Mouse (Mus musculus) monocyte, adult 5-6 weeks (primary cell): ENCODE results near the gene Setd1a. TPM values are rescaled to one million over a fixed set of nuclear protein-coding genes. Genes with fewer than 3 reads are reported as not detected.
A peak's percentile ranks its signal among the peaks of the same experiment; 100 is the strongest.
"Not testable (repeated sequence)": the region's sequence is repeated elsewhere in the genome, so short reads cannot be mapped to it uniquely, and the experiment has no call there.

Source experiments
- ATAC-seq: fragments of 153-309, 156-312 bp; replicated peaks from 2 replicates; pipeline ENCODE4 v1.8.0; 2017; ENCODE audit warnings: mild to moderate bottlenecking; ENCODE audit not compliant: low TSS enrichment, insufficient number of reproducible peaks, severe bottlenecking, poor library complexity, low FRiP score
- total RNA-seq: library from RNA; stranded (forward); fragments of 200-1000, 200-491, 200-594 nt; gene quantifications from 3 replicates; pipeline ENCODE4 v1.2.3, GENCODE M21; 2017

Gene Setd1a
- total RNA-seq, 1 experiment from 2014 or later = 7.7 TPM

DNA sequence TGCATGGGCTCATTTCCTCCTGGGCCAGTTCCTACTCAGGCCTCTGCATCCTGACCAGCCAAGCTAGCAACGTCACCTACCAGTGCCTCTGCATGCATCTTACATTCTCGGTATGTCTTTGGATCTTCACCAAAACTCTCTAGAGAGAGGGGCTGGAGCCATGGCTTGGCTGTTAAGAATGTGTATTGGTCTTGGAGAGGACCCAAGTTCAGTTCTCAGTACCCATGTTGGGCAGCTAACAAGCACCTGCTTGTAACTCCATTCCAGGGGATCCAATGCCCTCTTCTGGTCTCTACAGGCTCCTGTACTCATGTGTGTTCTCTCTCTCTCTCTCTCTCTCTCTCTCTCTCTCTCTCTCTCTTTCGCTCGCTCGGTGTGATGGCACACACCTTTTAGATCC is 41.3 kb downstream of the Setd1a start:
- no peak for ATAC-seq

DNA sequence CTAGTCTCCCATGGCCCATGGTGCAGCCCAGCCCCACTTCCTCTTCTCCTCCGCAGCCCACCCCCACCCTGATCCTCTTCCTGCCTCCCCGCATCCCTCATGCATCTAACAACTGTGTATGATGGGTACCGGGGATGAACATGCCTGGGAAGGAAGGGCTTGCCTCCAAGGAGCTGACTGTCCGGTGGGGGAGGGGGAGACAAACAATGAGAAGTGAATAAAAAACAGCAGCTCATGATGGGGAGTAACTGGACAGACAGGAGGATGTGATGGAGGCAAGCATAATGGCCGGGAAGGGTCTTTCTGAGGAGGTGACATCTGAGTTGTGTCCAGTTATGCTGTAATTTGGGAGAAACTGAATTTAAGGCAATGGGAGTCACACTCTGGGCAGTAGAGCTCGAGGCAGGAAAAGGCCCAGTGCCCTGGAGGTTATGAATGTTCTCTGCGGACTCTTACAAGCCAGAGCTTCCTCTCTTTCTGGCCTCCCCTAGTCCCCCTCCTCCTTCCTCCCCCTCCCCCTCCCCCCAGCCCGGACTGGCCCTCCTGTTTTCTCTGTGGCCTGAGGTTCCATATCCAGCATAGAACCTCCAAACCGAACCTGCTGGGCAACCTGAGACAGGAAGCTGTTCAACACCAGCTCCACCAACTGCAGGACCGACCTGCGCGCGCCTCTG is 44.5 kb downstream of the Setd1a start:
- no peak for ATAC-seq

DNA sequence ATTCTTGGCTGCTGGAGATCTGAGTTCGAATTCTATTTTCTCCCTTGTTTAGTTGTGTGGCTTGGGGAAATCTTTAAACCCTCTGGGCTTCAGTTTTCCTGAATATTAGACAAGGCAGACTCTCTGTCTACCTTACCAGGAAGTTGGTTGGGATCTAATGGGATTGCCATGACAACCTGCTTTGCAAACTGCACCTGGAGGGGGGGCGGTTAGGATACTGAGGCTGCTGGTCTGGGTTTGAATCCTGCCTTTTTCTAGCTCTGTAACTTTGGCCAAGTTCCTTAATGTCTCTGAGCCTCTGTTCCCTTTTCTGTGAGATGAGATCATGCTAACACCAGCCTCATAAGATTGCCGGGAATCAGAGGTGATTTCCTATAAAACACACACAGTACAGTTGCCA is 46.0 kb downstream of the Setd1a start:
- ATAC-seq = no peak

DNA sequence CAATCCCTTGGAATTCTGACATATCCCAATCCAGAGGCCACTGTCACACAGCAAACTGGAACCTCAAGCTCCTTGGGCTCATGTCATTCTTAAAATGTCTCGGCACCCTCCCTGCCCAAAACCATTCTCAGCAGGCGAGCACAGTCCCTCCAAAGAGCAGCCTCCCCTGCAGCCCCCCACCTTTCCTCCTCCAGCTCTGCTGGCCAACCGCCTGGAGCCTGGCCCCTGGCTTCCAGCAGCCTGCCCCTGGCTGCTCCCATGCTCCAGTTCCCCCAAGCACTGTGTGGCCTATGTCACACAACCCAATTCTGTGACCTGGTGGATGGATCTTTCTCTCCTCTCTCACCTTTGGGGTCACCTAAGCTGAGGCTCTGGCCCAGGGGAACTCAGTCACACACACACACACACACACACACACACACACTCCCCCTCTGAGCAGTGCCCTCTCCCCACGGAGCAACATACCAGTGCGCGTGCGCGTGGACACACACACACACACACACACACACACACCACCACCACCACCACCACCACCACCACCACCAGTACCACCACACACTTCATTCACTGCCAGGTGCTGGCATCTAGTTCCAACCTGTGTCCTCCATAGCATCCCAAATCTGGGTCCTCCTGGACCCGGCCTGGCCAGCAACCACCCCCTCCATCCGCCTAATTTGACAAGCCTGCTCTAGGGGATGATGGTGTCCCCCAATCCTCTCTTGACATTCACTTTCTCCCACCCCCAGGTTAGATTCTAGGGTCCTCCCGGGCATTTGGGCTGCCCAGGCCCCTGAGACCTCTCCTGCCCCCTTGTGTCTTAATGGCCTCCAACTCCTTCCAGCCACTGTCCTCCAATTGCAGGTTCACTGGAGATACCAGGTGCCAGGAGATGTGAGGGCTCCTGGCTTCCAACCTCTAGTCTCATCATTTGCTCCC is 47.0 kb downstream of the Setd1a start:
- no peak for ATAC-seq

DNA sequence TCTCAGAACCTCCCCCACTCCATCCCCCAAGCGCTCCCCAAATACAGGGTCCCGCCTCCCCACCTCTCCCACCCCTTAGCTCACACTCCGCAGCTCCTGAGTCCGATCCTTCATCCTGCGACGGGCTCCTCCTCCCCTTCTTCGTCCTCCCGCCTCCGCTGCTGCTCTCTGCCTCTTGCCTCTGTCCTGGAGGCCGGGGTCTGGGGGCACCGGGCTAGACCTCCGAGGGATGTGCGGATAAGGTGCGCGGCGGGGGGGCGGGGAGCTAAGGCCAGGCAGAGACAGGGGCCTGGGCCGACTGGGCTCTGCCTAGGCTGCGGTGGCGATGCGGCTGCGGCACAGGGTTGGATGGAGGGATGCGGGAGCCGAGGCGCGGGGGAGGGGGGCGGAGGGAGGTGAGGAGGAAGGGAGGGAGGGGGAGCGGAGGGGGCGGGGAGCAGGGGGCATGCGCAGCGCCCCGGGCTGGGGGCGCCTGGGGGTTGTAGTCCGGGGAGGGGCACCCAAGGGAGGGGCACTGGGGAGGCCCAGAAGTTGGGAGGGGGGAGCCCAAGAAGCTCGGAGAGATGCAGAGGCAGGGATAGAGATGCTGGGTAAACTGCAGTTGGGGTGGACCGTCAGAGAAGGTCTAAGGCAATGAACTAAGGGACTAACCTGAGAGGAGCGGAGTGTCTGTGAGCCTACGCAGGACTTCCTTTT is 47.9 kb downstream of the Setd1a start, which contains the start of the genes Stx4a and Stx1b:
Gene Stx4a (plus strand): TSS at position 119 of the 696 bp plus-strand sequence.
Gene Stx1b (minus strand): TSS at position 374 of the 696 bp plus-strand sequence.
- ATAC-seq = no peak

DNA sequence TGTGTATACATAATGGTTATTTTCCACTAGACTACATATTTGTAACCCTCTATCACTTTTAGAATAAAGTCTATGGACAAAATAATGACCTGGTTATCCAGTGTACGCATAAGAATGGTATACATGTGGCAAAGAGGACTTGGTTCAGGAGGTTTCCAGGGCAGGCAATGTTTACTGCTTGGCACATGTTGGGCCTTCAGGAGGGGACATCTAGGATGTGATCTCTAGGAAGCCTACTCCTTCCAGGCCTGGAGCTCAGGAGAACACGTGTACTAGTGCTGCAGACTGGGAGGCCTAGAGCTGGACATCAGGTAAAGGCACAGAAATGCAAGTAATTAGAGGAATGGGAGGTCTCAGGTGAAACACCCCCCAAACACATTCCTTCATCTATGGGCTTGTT is 59.1 kb downstream of the Setd1a start:
- no peak for ATAC-seq

DNA sequence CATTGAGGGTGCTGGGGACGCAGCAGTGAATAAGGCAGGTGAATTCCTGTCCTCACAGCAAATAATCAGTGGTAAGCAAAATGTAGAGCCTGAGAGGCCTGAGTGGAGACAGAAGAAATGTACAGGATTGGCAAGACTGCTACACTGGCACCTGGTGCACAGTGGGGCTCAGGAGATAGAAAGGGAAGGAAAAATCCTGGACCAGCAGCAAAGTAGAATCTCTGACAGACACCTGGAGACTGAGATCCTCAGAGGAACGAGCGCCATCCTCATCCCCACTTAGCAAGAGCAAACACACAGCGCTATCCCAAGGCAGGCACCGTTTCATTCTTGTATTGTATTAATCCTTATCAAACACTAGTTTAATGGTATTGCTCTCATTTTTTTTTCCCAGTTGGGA is 61.0 kb downstream of the Setd1a start:
- no peak for ATAC-seq

DNA sequence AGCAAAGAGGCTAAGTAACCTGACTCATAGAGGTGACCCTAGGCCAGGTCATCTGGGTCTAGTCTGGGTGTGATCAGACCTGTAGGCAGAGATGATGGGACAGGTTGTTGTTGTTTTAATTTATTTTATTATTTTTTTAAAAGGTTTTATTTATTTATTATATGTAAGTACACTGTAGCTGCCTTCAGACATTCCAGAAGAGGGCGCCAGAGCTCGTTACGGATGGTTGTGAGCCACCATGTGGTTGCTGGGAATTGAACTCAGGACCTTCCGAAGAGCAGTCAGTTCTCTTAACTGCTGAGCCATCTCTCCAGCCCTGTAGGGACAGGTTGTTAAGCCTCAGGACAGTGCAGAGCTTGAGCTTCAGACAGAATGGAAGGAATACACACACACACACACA is 61.4 kb downstream of the Setd1a start:
- not testable (repeated sequence) for ATAC-seq

DNA sequence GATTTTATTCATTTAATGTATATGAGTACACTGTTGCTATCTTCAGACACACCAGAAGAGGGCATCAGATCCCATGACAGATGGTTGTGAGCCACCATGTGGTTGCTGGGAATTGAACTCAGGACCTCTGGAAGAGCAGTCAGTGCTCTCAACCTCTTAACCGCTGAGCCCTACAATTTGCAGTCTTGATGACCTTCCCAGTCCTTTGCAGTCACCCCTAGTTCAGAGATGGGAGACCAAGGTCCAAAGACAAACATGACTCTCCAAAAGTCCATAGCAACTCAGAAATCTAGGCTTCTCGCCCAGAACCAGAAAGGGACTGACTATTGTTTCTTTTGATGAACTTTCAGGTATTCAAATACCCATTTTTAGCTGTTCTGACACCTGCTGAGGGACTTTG is 63.6 kb downstream of the Setd1a start:
- not testable (repeated sequence) for ATAC-seq

DNA sequence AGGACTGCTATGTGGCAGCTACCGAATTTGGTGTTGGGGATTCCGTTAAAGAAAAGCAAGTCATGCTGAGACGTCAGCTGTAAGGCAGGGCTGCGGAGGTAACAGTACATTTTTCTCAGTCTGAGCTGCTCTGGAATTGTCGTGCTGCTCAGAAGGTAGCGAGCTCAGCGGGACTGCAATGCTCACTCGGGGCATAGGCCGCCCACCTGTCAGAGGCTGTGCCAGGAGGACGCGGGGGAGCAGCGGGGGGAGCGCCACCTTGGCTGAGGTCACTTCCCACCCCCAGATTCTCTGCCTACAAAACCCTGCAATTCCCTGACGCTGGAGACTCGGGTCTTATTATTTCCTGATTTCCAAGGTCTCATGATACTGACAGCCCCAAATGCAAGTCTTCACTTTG is 64.4 kb downstream of the Setd1a start:
- peak; percentile 14; the same call in 1 of the 2 replicates for ATAC-seq

DNA sequence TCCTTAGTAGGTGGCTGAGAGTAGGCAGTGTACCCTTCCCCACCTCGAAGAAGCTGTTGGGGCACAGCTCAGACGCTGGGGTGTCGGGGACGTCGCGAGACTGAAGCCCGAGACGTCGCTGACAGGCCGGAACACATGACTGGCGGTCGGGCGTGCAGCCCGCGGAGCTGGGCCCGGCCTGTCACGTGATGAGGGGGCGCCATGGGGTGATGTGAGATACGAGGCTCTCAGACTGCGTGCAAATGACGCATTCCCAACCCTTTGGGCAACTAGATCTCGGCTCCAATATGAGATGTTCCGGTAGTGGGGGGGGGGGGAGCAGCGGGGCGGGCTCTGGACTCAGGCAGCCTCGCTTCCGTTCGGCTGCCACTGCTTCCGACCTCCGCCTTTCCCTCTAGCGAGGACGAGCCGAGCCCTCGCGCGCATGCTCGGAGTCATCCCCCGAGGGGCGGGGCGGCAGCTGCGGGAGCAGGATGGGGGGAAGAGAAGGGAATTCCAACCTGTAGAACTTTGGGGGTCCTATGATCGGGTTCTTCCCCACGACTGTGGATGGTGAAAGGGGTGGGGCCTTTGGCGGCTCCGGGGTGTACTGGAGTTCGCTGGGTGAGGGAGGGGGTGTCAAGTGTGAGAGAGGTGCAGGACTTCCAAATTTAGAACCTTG is 65.0 kb downstream of the Setd1a start:
- peak; percentile 80 for ATAC-seq

DNA sequence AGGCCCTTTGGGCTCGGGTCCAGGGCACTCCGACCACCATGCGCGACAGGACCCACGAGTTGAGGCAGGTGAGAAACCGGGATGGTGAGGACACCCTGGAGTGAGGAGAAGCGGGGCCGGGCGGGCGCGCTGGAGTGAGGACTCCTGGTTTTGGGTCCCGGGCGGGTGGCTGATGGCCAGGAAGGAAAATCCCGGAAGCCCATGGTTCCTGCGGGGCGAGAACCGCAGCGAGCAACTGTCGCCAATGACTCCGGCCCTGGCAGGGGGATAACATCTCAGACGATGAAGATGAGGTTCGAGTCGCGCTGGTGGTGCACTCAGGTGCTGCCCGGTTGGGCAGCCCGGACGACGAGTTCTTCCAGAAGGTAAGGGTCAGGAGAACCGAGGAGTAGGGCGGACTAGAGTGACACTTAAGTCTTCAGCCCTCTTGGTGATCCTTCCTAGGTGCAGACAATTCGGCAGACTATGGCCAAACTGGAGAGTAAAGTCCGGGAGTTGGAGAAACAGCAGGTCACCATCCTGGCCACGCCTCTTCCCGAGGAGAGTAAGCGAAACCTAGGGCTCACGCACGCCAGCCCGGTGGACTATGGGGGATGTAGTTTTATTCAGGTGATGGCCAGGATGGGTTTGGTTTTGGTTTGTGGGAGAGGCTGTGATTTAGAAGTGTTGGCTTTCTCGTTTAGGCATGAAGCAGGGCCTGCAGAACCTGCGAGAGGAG is 65.7 kb downstream of the Setd1a start:
- ATAC-seq = peak; percentile 83

Other genes with a start within 250 kb of the Setd1a start
- 4.3 to 14.7 TPM (median 5.7 TPM) in 3 replicates for gene Tmem265, start 215.3 kb upstream of the Setd1a start, total RNA-seq
- gene Phkg2, start 203.3 kb upstream of the Setd1a start, total RNA-seq = 58.5 to 75.1 TPM (median 73.4 TPM) in 3 replicates
- gene Ccdc189, start 188.1 kb upstream of the Setd1a start, total RNA-seq = 1.1 to 2.8 TPM (median 2.6 TPM) in 3 replicates
- 67.4 to 77.5 TPM (median 69.4 TPM) in 3 replicates for gene Rnf40, start 187.9 kb upstream of the Setd1a start, total RNA-seq
- gene Zfp629, start 160.9 kb upstream of the Setd1a start, total RNA-seq = 1.7 to 7.4 TPM (median 2.3 TPM) in 3 replicates
- 22.5 to 27.9 TPM (median 23.5 TPM) in 3 replicates for gene Bcl7c, start 67.7 kb upstream of the Setd1a start, total RNA-seq
- not detected in 3 replicates for gene Ctf1, start 63.9 kb upstream of the Setd1a start, total RNA-seq
- 0.64 to 0.76 TPM in 2 of 3 replicates, not detected in the other for gene Ctf2, start 44.5 kb upstream of the Setd1a start, total RNA-seq
- gene Fbxl19, start 32.1 kb upstream of the Setd1a start, total RNA-seq = 2.1 to 8.5 TPM (median 3.1 TPM) in 3 replicates
- 31.9 to 44.5 TPM (median 35.2 TPM) in 3 replicates for gene Orai3, start 6.9 kb upstream of the Setd1a start, total RNA-seq
- gene Gm49388, start 8.9 kb downstream of the Setd1a start, total RNA-seq = 0.87 to 3.2 TPM (median 2.2 TPM) in 3 replicates
- 8.6 to 11.1 TPM (median 9.4 TPM) in 3 replicates for gene Hsd3b7, start 23.9 kb downstream of the Setd1a start, total RNA-seq
- gene Stx4a, start 47.6 kb downstream of the Setd1a start, total RNA-seq = 98.1 to 120 TPM (median 102 TPM) in 3 replicates
- 0.11 TPM in 1 of 3 replicates, not detected in the others for gene Stx1b, start 47.9 kb downstream of the Setd1a start, total RNA-seq
- gene Zfp646, start 99.6 kb downstream of the Setd1a start, total RNA-seq = 49.9 to 74.6 TPM (median 50.8 TPM) in 3 replicates
- gene Zfp668, start 100.2 kb downstream of the Setd1a start, total RNA-seq = 1.6 to 7.1 TPM (median 6.4 TPM) in 3 replicates
- 0.75 TPM in 1 of 3 replicates, not detected in the others for gene Prss53, start 114.3 kb downstream of the Setd1a start, total RNA-seq
- gene Gm21974, start 118.8 kb downstream of the Setd1a start, total RNA-seq = not detected in 3 replicates
- gene Vkorc1, start 118.9 kb downstream of the Setd1a start, total RNA-seq = 1.4 to 3.6 TPM (median 2.3 TPM) in 3 replicates
- 10.0 to 27.5 TPM (median 12.5 TPM) in 3 replicates for gene Bckdk, start 127.4 kb downstream of the Setd1a start, total RNA-seq
- 48.9 to 58.0 TPM (median 55.2 TPM) in 3 replicates for gene Kat8, start 135.8 kb downstream of the Setd1a start, total RNA-seq
- not detected in 3 replicates for gene Prss8, start 153.4 kb downstream of the Setd1a start, total RNA-seq
- 1.1 TPM in 2 of 3 replicates, not detected in the other for gene Prss36, start 170.1 kb downstream of the Setd1a start, total RNA-seq
- gene Fus, start 190.8 kb downstream of the Setd1a start, total RNA-seq = 85.2 to 172 TPM (median 110 TPM) in 3 replicates
- gene Pycard, start 217.2 kb downstream of the Setd1a start, total RNA-seq = 65.7 to 90.8 TPM (median 79.5 TPM) in 3 replicates
- 0.68 TPM in 1 of 3 replicates, not detected in the others for gene Trim72, start 227.3 kb downstream of the Setd1a start, total RNA-seq